Mouse (Mus musculus) forebrain, embryonic 11.5 days (tissue): ENCODE measurements around the gene Slc13a2. TPM values are rescaled to one million over a fixed set of nuclear protein-coding genes. Genes with fewer than 3 reads are reported as not detected.

Experiments used
- ATAC-seq: fragments of 200-750 bp; cut with Nextera tagmentation; replicated peaks from 2 replicates; pipeline ENCODE4 v1.8.0; 2017; ENCODE audit warnings: moderate TSS enrichment; ENCODE audit not compliant: low FRiP score
- DNase-seq: peaks from one replicate; pipeline ENCODE4 v3.0.0-alpha.2; 2017; ENCODE audit warnings: low spot score
- H3K27ac ChIP-seq: fragments of 300-500 bp; sonication (generic); 2 replicates; pipeline ENCODE4 v1.5.1; 2014; ENCODE audit warnings: low read depth, low read length
- H3K27me3 ChIP-seq: fragments of 300-500 bp; sonication (generic); 2 replicates; pipeline ENCODE4 v1.6.1; 2014; ENCODE audit warnings: mild to moderate bottlenecking, low read length, mixed read lengths; ENCODE audit not compliant: control insufficient read depth, insufficient read depth
- H3K36me3 ChIP-seq: fragments of 300-500 bp; sonication (generic); 2 replicates; pipeline ENCODE4 v1.6.1; 2014; ENCODE audit warnings: mild to moderate bottlenecking, low read length, moderate library complexity, mixed read lengths; ENCODE audit not compliant: control insufficient read depth, insufficient read depth
- H3K4me1 ChIP-seq: fragments of 300-500 bp; sonication (generic); replicated peaks from 2 replicates; pipeline ENCODE4 v1.6.1; 2014; ENCODE audit warnings: low read length, mixed read lengths; ENCODE audit not compliant: control insufficient read depth, insufficient read depth
- H3K4me2 ChIP-seq: fragments of 300-500 bp; sonication (generic); 2 replicates; pipeline ENCODE4 v1.6.1; 2014; ENCODE audit warnings: low read depth, mild to moderate bottlenecking, low read length, moderate library complexity, mixed read lengths; ENCODE audit not compliant: severe bottlenecking
- H3K4me3 ChIP-seq: fragments of 300-500 bp; sonication (generic); 2 replicates; pipeline ENCODE4 v1.5.1; 2014; ENCODE audit warnings: low read depth, low read length
- H3K9ac ChIP-seq: fragments of 300-500 bp; sonication (generic); 2 replicates; pipeline ENCODE4 v1.6.1; 2014; ENCODE audit warnings: low read length
- H3K9me3 ChIP-seq: fragments of 300-500 bp; sonication (generic); 2 replicates; pipeline ENCODE4 v1.6.1; 2016; ENCODE audit warnings: low read length, mixed read lengths; ENCODE audit not compliant: control insufficient read depth
- WGBS: fragments of 180-500 bp; shearing (Covaris S2); extraction: QIAGEN DNeasy Blood & Tissue Kit; methylation state at CpG from one replicate; pipeline ENCODE4 v1.1.7; 2014; 5-methylcytosine and 5-hydroxymethylcytosine counted together
- polyA plus RNA-seq: library from polyadenylated mRNA; unstranded; fragments of >200 nt; fragmentation: Nextera tagmentation; extraction: Ambion mirVana; gene quantifications from 2 replicates; pipeline ENCODE4 v1.2.1, GENCODE M21; 2014

Gene Slc13a2
- polyA plus RNA-seq, 1 experiment from 2014 or later = not detected

DNA sequence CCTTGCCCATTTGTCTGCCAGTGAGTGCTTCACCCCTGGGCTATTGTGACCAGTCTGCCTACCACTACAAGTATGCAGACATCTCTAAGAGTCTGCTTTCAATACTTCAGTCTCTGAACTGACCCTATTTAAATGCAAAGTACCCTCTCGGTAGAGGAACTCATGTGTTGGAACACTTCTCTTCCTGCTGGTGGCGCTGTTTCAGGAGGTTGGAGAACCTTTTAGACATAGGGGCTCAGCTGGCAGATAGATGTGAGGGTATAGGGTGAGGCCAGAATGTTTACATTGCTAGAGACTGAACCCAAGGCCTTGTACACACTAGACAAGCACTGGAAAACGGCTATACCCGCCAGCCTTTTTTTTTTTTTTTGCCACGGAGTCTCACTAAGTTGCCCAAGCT is 6.3 kb upstream of the Slc13a2 start:
- no peaks in the 10 kb centered on the region for H3K9me3 ChIP-seq
- H3K27me3 ChIP-seq = no peaks in the 10 kb centered on the region
- H3K4me1 ChIP-seq = no peaks in the 10 kb centered on the region
- no peak overlapping the region for H3K9ac ChIP-seq
- no peaks in the 10 kb centered on the region for H3K36me3 ChIP-seq
- no peak overlapping the region for H3K4me3 ChIP-seq
- DNase-seq (no peak), ATAC-seq (no peak)
- H3K4me2 ChIP-seq = no peak overlapping the region
- H3K27ac ChIP-seq = no peak overlapping the region
- WGBS = 74% methylated on average over 5 of the region's 5 CpGs

DNA sequence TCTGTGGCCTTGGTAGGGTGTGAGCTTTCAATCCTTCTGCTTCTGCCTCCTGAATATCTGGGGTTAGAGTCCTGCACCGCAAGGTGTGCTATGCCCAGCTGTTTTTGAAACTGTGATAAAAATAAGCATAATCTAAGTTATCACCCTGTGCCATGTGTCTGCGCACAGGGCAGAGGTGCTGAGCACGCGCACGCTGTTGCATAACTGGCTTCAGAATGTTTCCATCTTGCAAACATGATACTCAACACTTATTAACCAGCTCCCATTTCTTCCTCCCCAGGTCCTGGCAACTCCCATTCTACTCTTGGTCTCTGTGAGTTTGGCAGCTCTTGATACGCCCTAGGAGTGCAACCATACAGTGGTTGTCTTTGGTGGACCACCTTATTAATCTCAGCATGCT is 5.6 kb upstream of the Slc13a2 start:
- no peaks in the 10 kb centered on the region for H3K36me3 ChIP-seq
- H3K4me1 ChIP-seq = no peaks in the 10 kb centered on the region
- DNase-seq (no peak), ATAC-seq (no peak)
- no peak overlapping the region for H3K9ac ChIP-seq
- H3K4me3 ChIP-seq = no peak overlapping the region
- 96% methylated on average over 6 of the region's 6 CpGs for WGBS
- no peak overlapping the region for H3K27ac ChIP-seq
- no peak overlapping the region for H3K4me2 ChIP-seq
- no peaks in the 10 kb centered on the region for H3K27me3 ChIP-seq
- no peaks in the 10 kb centered on the region for H3K9me3 ChIP-seq

DNA sequence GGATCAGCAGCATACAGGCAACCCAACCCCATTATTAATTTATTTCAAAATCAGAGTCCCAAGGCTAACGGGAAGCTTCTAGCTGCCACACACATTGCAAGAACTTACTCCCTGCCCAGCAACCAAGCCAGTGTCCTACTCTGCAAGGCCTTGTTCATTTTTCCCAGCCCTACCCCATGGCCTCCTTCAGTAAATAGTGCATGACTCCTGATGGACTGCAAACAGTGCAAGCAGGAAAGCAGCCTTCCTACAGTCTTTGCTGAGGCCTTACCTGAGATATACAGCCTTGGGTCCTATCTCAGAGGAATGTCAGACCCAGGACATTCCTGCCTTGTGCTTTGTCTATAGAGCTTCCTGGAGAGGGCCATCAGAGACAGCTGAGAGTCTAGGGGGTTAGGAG is 3.6 kb upstream of the Slc13a2 start:
- ATAC-seq (no peak), DNase-seq (no peak)
- 79% methylated on average over 1 of the region's 1 CpGs for WGBS
- no peaks in the 10 kb centered on the region for H3K27me3 ChIP-seq
- no peaks in the 10 kb centered on the region for H3K4me1 ChIP-seq
- no peak overlapping the region for H3K9ac ChIP-seq
- no peaks in the 10 kb centered on the region for H3K9me3 ChIP-seq
- no peak overlapping the region for H3K4me2 ChIP-seq
- H3K36me3 ChIP-seq = no peaks in the 10 kb centered on the region
- no peak overlapping the region for H3K4me3 ChIP-seq
- H3K27ac ChIP-seq = no peak overlapping the region

DNA sequence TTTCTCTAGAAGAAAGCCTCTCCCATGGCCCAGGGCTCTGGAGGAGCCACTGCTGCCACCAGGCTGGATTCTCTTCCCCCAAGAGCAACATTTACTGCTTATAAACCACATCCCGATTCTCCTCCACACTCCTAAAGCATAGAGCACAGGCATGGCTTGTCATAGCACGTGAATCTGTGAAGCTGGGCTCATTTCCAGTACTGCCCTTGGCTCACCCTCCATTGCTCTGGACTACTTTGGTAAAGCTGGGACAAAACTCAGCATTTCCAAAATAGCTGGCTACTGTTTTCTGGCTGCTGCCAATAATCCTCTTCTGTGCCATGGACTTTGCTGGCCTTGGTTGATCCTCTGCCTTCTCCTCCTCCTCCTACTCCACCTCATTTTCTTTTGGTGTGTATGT is 2.3 kb upstream of the Slc13a2 start:
- no peak overlapping the region for H3K9ac ChIP-seq
- no peaks in the 10 kb centered on the region for H3K27me3 ChIP-seq
- H3K36me3 ChIP-seq = no peaks in the 10 kb centered on the region
- H3K4me2 ChIP-seq = no peak overlapping the region
- no peaks in the 10 kb centered on the region for H3K9me3 ChIP-seq
- WGBS = 78% methylated on average over 2 of the region's 2 CpGs
- H3K4me3 ChIP-seq = no peak overlapping the region
- no peaks in the 10 kb centered on the region for H3K4me1 ChIP-seq
- DNase-seq = no peak
- ATAC-seq = no peak
- no peak overlapping the region for H3K27ac ChIP-seq

DNA sequence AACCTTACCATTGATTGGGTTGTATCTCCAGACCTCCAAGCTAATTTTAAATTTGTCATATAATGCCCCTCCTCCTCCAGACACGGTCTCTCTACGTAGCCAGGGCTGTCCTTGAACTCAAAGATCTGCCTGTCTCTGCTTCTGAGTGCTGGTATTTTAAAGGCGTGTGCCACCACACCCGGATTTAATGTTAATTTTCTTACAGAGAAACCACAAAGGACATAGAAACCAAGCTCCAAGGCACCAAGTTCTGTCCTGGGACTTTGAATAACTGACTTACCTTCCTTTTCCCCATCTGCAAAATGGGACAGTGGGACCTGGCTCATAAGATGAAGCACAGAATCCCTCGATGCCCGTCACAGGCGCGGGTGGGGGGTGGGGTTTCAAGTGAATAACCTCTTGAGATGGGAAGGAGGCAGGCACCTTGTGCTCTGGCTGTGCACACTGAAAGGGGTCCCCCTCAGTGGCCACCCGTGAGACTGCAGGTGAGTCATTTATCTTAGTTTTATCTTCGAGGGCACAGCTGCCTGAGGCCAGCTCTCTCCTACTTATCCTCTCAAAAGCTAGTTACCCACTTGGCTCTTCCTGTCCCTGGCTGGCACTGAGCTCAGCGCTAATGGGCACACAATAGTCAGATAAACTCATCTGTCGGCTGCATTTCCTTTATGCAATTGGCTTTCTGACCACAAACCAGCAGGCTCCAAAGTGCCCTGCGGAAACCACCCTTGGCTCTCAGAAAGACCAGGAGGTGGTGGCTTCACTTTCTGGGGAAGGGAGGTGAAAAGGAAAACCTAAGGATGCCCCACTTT is 612 bp downstream of the Slc13a2 start:
- no peak overlapping the region for H3K9ac ChIP-seq
- H3K27me3 ChIP-seq = no peaks in the 10 kb centered on the region
- ATAC-seq (no peak), DNase-seq (no peak)
- H3K4me1 ChIP-seq = no peaks in the 10 kb centered on the region
- no peak overlapping the region for H3K4me3 ChIP-seq
- H3K27ac ChIP-seq = no peak overlapping the region
- H3K4me2 ChIP-seq = no peak overlapping the region
- H3K36me3 ChIP-seq = no peaks in the 10 kb centered on the region
- no peaks in the 10 kb centered on the region for H3K9me3 ChIP-seq
- 70% methylated on average over 13 of the region's 13 CpGs for WGBS

DNA sequence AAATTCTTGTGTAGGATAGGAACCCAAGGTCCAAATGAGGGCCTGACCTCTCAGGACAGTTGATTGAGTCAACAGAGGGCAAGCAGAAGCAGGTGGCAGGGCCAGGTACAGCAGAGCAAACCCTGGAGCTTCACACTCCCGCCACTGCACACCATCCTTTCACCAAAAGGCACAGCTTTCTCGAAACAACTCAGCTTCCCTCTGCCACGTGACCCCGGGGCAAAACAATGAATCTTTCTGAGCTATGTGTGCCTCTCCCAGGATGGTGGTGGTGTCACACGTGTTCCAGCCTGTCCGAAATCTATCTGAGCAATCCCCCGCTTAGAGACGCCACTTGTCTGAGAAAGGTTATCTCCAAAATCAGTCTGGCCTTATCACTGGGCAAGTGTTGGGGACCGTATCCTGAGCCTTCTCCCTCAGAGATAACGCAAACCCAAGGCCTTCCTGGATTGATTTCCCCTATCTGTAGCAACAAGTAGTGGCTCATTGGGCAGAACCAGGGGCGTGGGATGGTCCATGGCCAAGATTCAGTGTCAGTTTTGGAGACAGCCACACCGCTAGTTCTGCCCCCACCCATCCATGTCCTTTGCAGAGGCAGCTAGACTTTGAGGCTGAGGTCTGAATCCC is 1.6 kb downstream of the Slc13a2 start:
- no peak for DNase-seq
- H3K9me3 ChIP-seq = no peaks in the 10 kb centered on the region
- H3K9ac ChIP-seq = no peak overlapping the region

DNA sequence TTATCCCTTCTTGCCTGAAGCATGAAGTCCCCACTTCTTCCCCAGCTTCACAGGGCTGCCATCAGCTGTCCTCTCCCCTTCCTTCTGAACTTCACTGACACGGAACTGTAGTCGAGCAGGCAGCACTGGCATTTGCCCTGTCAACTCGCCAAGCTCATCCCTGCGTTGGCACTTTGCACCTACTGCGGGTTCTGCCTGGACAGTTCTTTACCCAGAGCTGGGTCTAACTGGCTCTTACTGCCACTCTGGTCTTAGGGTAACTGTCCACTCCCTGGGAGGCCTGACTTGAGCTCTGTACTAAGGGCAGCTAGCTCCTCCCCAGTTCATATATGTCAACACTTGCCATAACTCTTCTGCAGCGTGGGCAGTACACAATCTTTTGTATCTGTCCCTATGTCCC is 5.2 kb downstream of the Slc13a2 start:
- no peak for DNase-seq
- Histone ChIP-seq H3K4me1 (no peaks in the 10 kb centered on the region), H3K36me3 (no peaks in the 10 kb centered on the region), H3K9me3 (no peaks in the 10 kb centered on the region), H3K4me3 (no peak overlapping the region), H3K27me3 (no peaks in the 10 kb centered on the region), H3K9ac (no peak overlapping the region), H3K4me2 (no peak overlapping the region), H3K27ac (no peak overlapping the region)
- no peak for ATAC-seq
- 91% methylated on average over 6 of the region's 6 CpGs for WGBS

More for the DNA sequence above, 1.6 kb downstream of the Slc13a2 start:
- no peak overlapping the region for H3K4me2 ChIP-seq
- WGBS = 79% methylated on average over 12 of the region's 12 CpGs
- no peak for ATAC-seq
- H3K4me3 ChIP-seq = no peak overlapping the region
- H3K4me1 ChIP-seq = no peaks in the 10 kb centered on the region
- H3K27me3 ChIP-seq = no peaks in the 10 kb centered on the region
- H3K36me3 ChIP-seq = no peaks in the 10 kb centered on the region
- no peak overlapping the region for H3K27ac ChIP-seq

DNA sequence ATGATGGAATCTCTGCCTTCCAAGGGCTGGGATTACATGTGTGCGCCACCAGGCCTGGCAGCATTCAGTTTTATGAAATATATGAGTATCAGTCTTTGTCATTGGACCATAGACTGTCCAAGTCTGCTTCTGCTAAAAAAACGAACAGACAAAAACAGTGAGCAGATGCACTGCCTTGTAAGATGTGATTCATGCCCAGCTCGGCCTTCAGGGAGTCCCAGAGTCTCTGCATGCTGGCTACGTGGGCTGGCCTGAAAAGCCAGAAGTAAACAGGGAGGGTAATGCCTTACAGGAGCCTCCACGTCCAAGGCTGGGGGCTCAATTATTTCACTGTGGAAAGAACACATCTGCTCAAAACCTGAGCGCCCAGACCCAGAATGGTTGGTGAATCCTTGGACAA is 9.2 kb downstream of the Slc13a2 start:
- no peaks in the 10 kb centered on the region for H3K36me3 ChIP-seq
- H3K27ac ChIP-seq = no peak overlapping the region
- no peaks in the 10 kb centered on the region for H3K27me3 ChIP-seq
- 80% methylated on average over 6 of the region's 6 CpGs for WGBS
- no peaks in the 10 kb centered on the region for H3K9me3 ChIP-seq
- H3K4me3 ChIP-seq = no peak overlapping the region
- ATAC-seq = no peak
- H3K4me2 ChIP-seq = no peak overlapping the region
- no peak overlapping the region for H3K9ac ChIP-seq
- H3K4me1 ChIP-seq = no peaks in the 10 kb centered on the region
- DNase-seq = no peak
